Mouse (Mus musculus): Measurements from ENCODE around the gene Sf1.

Gene Sf1

GRCm38 (mm10) chr19:6396237-6396636, 32.7 kb downstream of the Sf1 start:
- no peak for DNase-seq (ENCODE audit: extremely low spot score, low spot score)

- DNase-seq (ENCODE audit: extremely low spot score, low spot score): no peak
Observed at GRCm38 (mm10) chr19:6397582-6398249, 34.2 kb downstream of the Sf1 start.

- DNase-seq (ENCODE audit: extremely low spot score, low spot score): peak; percentile 52
Observed at GRCm38 (mm10) chr19:6398447-6399284, 35.2 kb downstream of the Sf1 start.

GRCm38 (mm10) chr19:6399285-6400095, 36.0 kb downstream of the Sf1 start, which contains the start of gene Rasgrp2:
Rasgrp2 (plus strand) TSS chr19:6399340.
- DNase-seq (ENCODE audit: extremely low spot score, low spot score): peak; percentile 57

GRCm38 (mm10) chr19:6400096-6401086, 36.9 kb downstream of the Sf1 start:
- no peak for DNase-seq (ENCODE audit: extremely low spot score, low spot score)

- DNase-seq (ENCODE audit: extremely low spot score, low spot score): peak; percentile 78
Observed at GRCm38 (mm10) chr19:6401131-6401815, 37.8 kb downstream of the Sf1 start.

GRCm38 (mm10) chr19:6401951-6402350, 38.5 kb downstream of the Sf1 start:
- no peak for DNase-seq (ENCODE audit: extremely low spot score, low spot score)

- no peak for DNase-seq (ENCODE audit: extremely low spot score, low spot score)
Observed at GRCm38 (mm10) chr19:6403869-6404268, 40.4 kb downstream of the Sf1 start.

- DNase-seq (ENCODE audit: extremely low spot score, low spot score): no peak
Observed at GRCm38 (mm10) chr19:6405433-6405832, 41.9 kb downstream of the Sf1 start.

- no peak for DNase-seq (ENCODE audit: extremely low spot score, low spot score)
Observed at GRCm38 (mm10) chr19:6407109-6407508, 43.6 kb downstream of the Sf1 start.

- no peak for DNase-seq (ENCODE audit: extremely low spot score, low spot score)
Observed at GRCm38 (mm10) chr19:6407816-6408510, 44.5 kb downstream of the Sf1 start.

- no peak for DNase-seq (ENCODE audit: extremely low spot score, low spot score)
Observed at GRCm38 (mm10) chr19:6408749-6409148, 45.3 kb downstream of the Sf1 start.

GRCm38 (mm10) chr19:6409176-6409575, 45.7 kb downstream of the Sf1 start:
- DNase-seq (ENCODE audit: extremely low spot score, low spot score): no peak

- DNase-seq (ENCODE audit: extremely low spot score, low spot score): no peak
Observed at GRCm38 (mm10) chr19:6409936-6410335, 46.4 kb downstream of the Sf1 start.

GRCm38 (mm10) chr19:6412798-6413197, 49.3 kb downstream of the Sf1 start:
- DNase-seq (ENCODE audit: extremely low spot score, low spot score): no peak

GRCm38 (mm10) chr19:6415454-6415853, 52.0 kb downstream of the Sf1 start:
- no peak for DNase-seq (ENCODE audit: extremely low spot score, low spot score)

- DNase-seq (ENCODE audit: extremely low spot score, low spot score): peak; percentile 54
Observed at GRCm38 (mm10) chr19:6416124-6416770, 52.8 kb downstream of the Sf1 start.

- no peak for DNase-seq (ENCODE audit: extremely low spot score, low spot score)
Observed at GRCm38 (mm10) chr19:6416894-6417761, 53.6 kb downstream of the Sf1 start.

All from neural tube, embryonic 10.5 days (tissue).